9 mouse cellular contexts compared by ENCODE assay signal in the genomic region with DNA sequence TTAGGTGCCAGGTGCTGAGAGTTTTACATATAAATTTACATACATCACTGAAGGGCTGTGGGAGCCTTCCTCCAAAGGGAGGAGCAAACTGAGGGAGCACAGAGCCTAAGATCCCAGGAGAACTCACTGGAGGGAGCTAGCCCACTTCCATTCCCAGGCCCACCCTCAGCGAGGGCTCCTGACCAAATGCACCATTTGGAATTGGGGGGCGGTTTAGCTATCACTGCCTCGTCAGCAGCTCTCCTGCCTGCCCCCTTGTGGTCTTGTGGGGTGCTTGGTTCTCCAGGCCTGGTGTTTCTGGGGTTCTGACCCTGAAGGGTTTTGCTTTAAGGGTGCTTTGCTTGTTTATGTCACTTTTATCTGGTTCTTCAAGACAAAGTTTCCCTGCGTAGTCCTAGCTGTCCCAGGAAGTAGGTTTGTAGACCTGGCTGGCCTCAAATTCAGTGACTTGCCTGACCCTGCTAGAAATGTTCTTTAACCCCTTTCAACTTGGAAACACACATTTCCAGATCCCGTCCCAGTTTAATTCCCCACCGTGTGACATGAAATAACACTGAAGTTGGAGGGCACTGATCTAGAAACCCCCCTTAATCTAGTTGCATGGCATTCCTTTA.
DNase-seq lines count a peak whose midpoint lies in the region; ATAC-seq and TF ChIP-seq lines count a peak whose summit lies in the region.
"Had no signal": no experiment of that assay in that cellular context is flagged by ENCODE, and none has a peak within 500 bp of the region (broad histone marks: within the 10 kb centered on the region; RNA-seq: fewer than 3 reads in every experiment).

No protein-coding gene starts in this region.

- DNase-seq in embryo, embryonic 10 days (ENCODE audit: low spot score) = peak; percentile 44
- no peak for DNase-seq in embryo, embryonic 9.5 days (ENCODE audit: extremely low spot score)
- peak; percentile 87 for DNase-seq in midbrain, embryonic 11.5 days (ENCODE audit: low spot score, missing footprints)
- peak; percentile 55 to 72 for DNase-seq in cerebellum, postnatal 25 days
- no peak for DNase-seq in left cerebral cortex, adult 18-20 months (ENCODE audit: low spot score in 2 of 2)
- no peak for DNase-seq in layer of hippocampus, adult 11-12 months (ENCODE audit: low spot score)

- ATAC-seq in midbrain, embryonic 11.5 days (ENCODE audit: low FRiP score) = no peak
- ATAC-seq in midbrain, embryonic 13.5 days = no peak

- peak; percentile 58; the same call in 1 of the 2 replicates for TF ChIP-seq CTCF in olfactory bulb, adult 2 months (IDR thresholded peaks at IDR 0.05; ENCODE audit: insufficient read depth, low read depth, low read length)

- H3K36me3 ChIP-seq in midbrain, embryonic 11.5 days (ENCODE audit: control insufficient read depth, insufficient read depth, low read length) = no peaks in the 10 kb centered on the region
- no peaks in the 10 kb centered on the region for H3K36me3 ChIP-seq in midbrain, embryonic 13.5 days
- H3K36me3 ChIP-seq: neural tube, embryonic 13.5 days had no signal

- H3K9me3 ChIP-seq in midbrain, embryonic 11.5 days (ENCODE audit: control insufficient read depth, low read length) = no peaks in the 10 kb centered on the region
- no peaks in the 10 kb centered on the region for H3K9me3 ChIP-seq in midbrain, embryonic 13.5 days
- H3K9me3 ChIP-seq: neural tube, embryonic 13.5 days had no signal

- H3K27ac ChIP-seq in midbrain, embryonic 11.5 days (ENCODE audit: low read depth, low read length) = no peak overlapping the region
- no peak overlapping the region for H3K27ac ChIP-seq in midbrain, embryonic 13.5 days
- peak overlapping the region; percentile 99 for H3K27ac ChIP-seq in olfactory bulb, adult 2 months (ENCODE audit: insufficient read depth, low read depth, low read length)
- H3K27ac ChIP-seq: neural tube, embryonic 13.5 days had no signal

- WGBS in midbrain, embryonic 11.5 days = 50% methylated on average over 6 of the region's 6 CpGs
- 52% methylated on average over 6 of the region's 6 CpGs for WGBS in midbrain, embryonic 13.5 days
- 45% methylated on average over 6 of the region's 6 CpGs for WGBS in olfactory bulb, adult 2 months

- H3K27me3 ChIP-seq in midbrain, embryonic 11.5 days (ENCODE audit: control insufficient read depth, insufficient read depth, low read length) = no peaks in the 10 kb centered on the region
- H3K27me3 ChIP-seq in midbrain, embryonic 13.5 days = no peaks in the 10 kb centered on the region
- H3K27me3 ChIP-seq: neural tube, embryonic 13.5 days had no signal

- peaks cover 4% of the 10 kb centered on the region; the same call in 1 of the 2 replicates for H3K4me1 ChIP-seq in midbrain, embryonic 11.5 days (ENCODE audit: control insufficient read depth, insufficient read depth, low read length)
- peaks cover 54% of the 10 kb centered on the region for H3K4me1 ChIP-seq in midbrain, embryonic 13.5 days (replicated peaks)
- peaks cover 86% of the 10 kb centered on the region for H3K4me1 ChIP-seq in olfactory bulb, adult 2 months (ENCODE audit: control insufficient read depth, insufficient read depth, low read length)

- no peak overlapping the region for H3K4me2 ChIP-seq in midbrain, embryonic 11.5 days
- H3K4me2 ChIP-seq in midbrain, embryonic 13.5 days (replicated peaks) = no peak overlapping the region
- H3K4me2 ChIP-seq: neural tube, embryonic 13.5 days had no signal

- H3K9ac ChIP-seq in midbrain, embryonic 11.5 days (ENCODE audit: low read length) = no peak overlapping the region
- no peak overlapping the region for H3K9ac ChIP-seq in midbrain, embryonic 13.5 days (replicated peaks)
- H3K9ac ChIP-seq: neural tube, embryonic 13.5 days had no signal

- no peak overlapping the region for H3K4me3 ChIP-seq in midbrain, embryonic 11.5 days (ENCODE audit: low read depth, low read length)
- H3K4me3 ChIP-seq in midbrain, embryonic 13.5 days (replicated peaks) = no peak overlapping the region
- H3K4me3 ChIP-seq in olfactory bulb, adult 2 months (ENCODE audit: insufficient read depth, low read depth, low read length) = no peak overlapping the region
- H3K4me3 ChIP-seq: neural tube, embryonic 13.5 days had no signal

- no peak for TF ChIP-seq POLR2A in olfactory bulb, adult 2 months (IDR thresholded peaks at IDR 0.05; ENCODE audit: insufficient read depth, low read depth, low read length)

Comparison
In these comparisons a context has a peak if more than half of its experiments do, and no peak if none do; other contexts are left out.
1. DNase-seq: peak in embryo, embryonic 10 days (single experiment), midbrain, embryonic 11.5 days (single experiment) and cerebellum, postnatal 25 days (2 of 2); none in embryo, embryonic 9.5 days (single experiment), left cerebral cortex, adult 18-20 months (0 of 2) and layer of hippocampus, adult 11-12 months (single experiment).